ENCODE assay signal across 8 mouse cellular contexts in the genomic region with DNA sequence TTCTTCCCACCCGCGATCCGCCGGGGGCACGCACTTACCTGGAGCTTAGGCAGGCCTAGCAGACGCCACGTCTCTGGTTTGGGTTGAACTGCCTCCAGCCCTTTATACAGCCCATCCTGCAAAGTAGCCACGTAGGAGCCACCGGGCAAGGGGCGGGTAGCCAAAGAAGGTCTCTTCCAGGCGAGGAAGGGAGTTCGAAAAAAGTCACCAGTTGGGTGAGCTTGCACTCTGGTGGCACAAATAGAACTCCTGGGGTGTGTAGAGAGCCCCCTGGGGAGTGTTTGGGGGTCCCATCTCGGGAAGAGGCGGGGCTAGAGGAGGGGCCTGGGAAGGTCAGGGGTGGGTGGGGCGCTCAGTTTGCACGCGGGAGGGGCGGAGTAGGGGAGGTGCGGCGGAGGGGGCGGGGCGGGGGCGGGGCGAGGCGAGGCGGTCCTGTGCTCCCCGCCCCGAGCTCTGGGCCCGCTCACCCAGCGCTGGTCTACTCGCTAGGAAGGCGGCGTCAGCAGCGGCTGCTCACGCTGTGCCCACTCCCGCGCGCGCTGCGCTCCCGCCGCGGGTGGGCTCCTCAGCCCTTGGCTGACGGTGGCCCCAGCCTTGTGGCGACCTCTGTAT. TPM values are rescaled to one million over a fixed set of nuclear protein-coding genes. Genes with fewer than 3 reads are reported as not detected.
DNase-seq lines count a peak whose midpoint lies in the region; ATAC-seq and TF ChIP-seq lines count a peak whose summit lies in the region.

Sema5a (plus strand) TSS at position 467 of the 612 bp plus-strand sequence.

- H3K4me1 ChIP-seq in forebrain, embryonic 16.5 days (replicated peaks; ENCODE audit: control insufficient read depth, insufficient read depth, low read length), result peaks cover 30% of the 10 kb centered on the region
- H3K4me1 ChIP-seq in lung, embryonic 15.5 days, result peaks cover 16% of the 10 kb centered on the region

- peak within 1 kb of the TSS; percentile 99 for H3K4me2 ChIP-seq in forebrain, embryonic 16.5 days (ENCODE audit: low read length)
- H3K4me2 ChIP-seq in lung, embryonic 15.5 days, result peak within 1 kb of the TSS; percentile 97

- peak within 1 kb of the TSS; percentile 17; the same call in 1 of the 2 replicates for H3K27ac ChIP-seq in forebrain, embryonic 16.5 days (ENCODE audit: low read length)
- peak within 1 kb of the TSS; percentile 87 for H3K27ac ChIP-seq in layer of hippocampus, adult 2 months
- H3K27ac ChIP-seq in lung, embryonic 15.5 days, result peak within 1 kb of the TSS; percentile 88

- ATAC-seq in forebrain, embryonic 16.5 days, result peak; percentile 92
- ATAC-seq in lung, embryonic 15.5 days (ENCODE audit: borderline replicate concordance, extremely low read depth, low FRiP score, low TSS enrichment), result peak; percentile 95
- ATAC-seq in erythroid progenitor cell, adult 5-6 weeks (replicated peaks; ENCODE audit: low FRiP score, poor library complexity, severe bottlenecking), result no peak

- DNase-seq in WW6 (ENCODE audit: low read depth, low spot score), result peak; percentile 43
- DNase-seq in cerebellum, adult 11-12 months, result peak; percentile 57
- DNase-seq in heart, postnatal 36 days, result peak; percentile 72 to 82
- peak in 1 of 2 experiments; percentile 56 for DNase-seq in layer of hippocampus, adult 2 months (ENCODE audit: low spot score in 2 of 2)
- DNase-seq in ovary, postnatal 36 days (ENCODE audit: low spot score), result peak; percentile 82

- H3K36me3 ChIP-seq in forebrain, embryonic 16.5 days (ENCODE audit: control insufficient read depth, insufficient read depth), result no peaks in the 10 kb centered on the region
- H3K36me3 ChIP-seq in lung, embryonic 15.5 days, result peaks cover 10% of the 10 kb centered on the region

- H3K27me3 ChIP-seq in forebrain, embryonic 16.5 days (replicated peaks; ENCODE audit: control insufficient read depth, insufficient read depth, low read length), result no peaks in the 10 kb centered on the region
- H3K27me3 ChIP-seq in lung, embryonic 15.5 days, result no peaks in the 10 kb centered on the region

- 0% methylated on average over 29 of the region's 45 CpGs for WGBS in forebrain, embryonic 16.5 days
- under 1% methylated on average over 42 of the region's 45 CpGs for WGBS in lung, embryonic 15.5 days

- H3K4me3 ChIP-seq in forebrain, embryonic 16.5 days (replicated peaks; ENCODE audit: low read length), result peak within 1 kb of the TSS; percentile 65
- H3K4me3 ChIP-seq in layer of hippocampus, adult 2 months, result peak within 1 kb of the TSS; percentile 78
- peak within 1 kb of the TSS; percentile 62 for H3K4me3 ChIP-seq in lung, embryonic 15.5 days

- no peak for TF ChIP-seq CTCF in layer of hippocampus, adult 2 months (conservative IDR thresholded peaks at IDR 0.05)

- H3K9me3 ChIP-seq in forebrain, embryonic 16.5 days (ENCODE audit: control insufficient read depth, low read length), result no peaks in the 10 kb centered on the region
- H3K9me3 ChIP-seq in lung, embryonic 15.5 days, result no peaks in the 10 kb centered on the region

- H3K9ac ChIP-seq in forebrain, embryonic 16.5 days (replicated peaks; ENCODE audit: low read depth, low read length), result peak within 1 kb of the TSS; percentile 72
- H3K9ac ChIP-seq in lung, embryonic 15.5 days, result peak within 1 kb of the TSS; percentile 72

- intact Hi-C loops in heart, postnatal 36 days (cut with DNase I), result loop anchor here (1.0 to 5.0 kb wide), 3 partner anchors 232 to 632 kb away; no protein-coding TSS in a partner anchor

RNA-seq across cellular contexts. Expression of gene Sema5a, which starts in this region (rescaled TPM):
- 12.1 and 13.5 TPM in 2 replicates for polyA plus RNA-seq in forebrain, embryonic 16.5 days (2015; fragmentation: Nextera tagmentation; extraction: Ambion mirVana)
- 10 to 100 TPM in 1 of 2 experiments, 1 to 10 TPM in 1; 9.2 to 12.6 TPM for total RNA-seq in heart, postnatal 36 days (2021)
- total RNA-seq in layer of hippocampus, adult 2 months (2021), result 10 to 100 TPM; 90.1 to 98.1 TPM
- polyA plus RNA-seq in lung, embryonic 15.5 days (2015; fragmentation: Nextera tagmentation; extraction: Ambion mirVana), result 12.1 and 13.4 TPM in 2 replicates
- not detected in 2 replicates for total RNA-seq in erythroid progenitor cell, adult 5-6 weeks (2015; ENCODE audit: low replicate concordance)
- total RNA-seq in erythroid progenitor cell, adult 5-6 weeks (2017; ENCODE audit: low replicate concordance), result not detected in 2 replicates

Comparison
In these comparisons a context has a peak if more than half of its experiments do, and no peak if none do; other contexts are left out.
1. RNA of gene Sema5a (total RNA-seq): 90.1 to 98.1 TPM in layer of hippocampus, adult 2 months and 9.2 to 12.6 TPM in heart, postnatal 36 days; not detected in erythroid progenitor cell, adult 5-6 weeks; every median in the first group is over 10 times any median in the second.
2. RNA of gene Sema5a (total RNA-seq): 90.1 to 98.1 TPM in layer of hippocampus, adult 2 months; 9.2 to 12.6 TPM in heart, postnatal 36 days; every median in the first group is over 4 times any median in the second.
3. H3K27ac ChIP-seq: peak in every context shown above with its lines; median percentile 88 in lung, embryonic 15.5 days; 87 in layer of hippocampus, adult 2 months; 17 in forebrain, embryonic 16.5 days.
4. Peak in every context shown above with its lines, with median percentiles within 50 percentile points of each other: H3K4me3 ChIP-seq.